13 mouse cellular contexts compared by ENCODE assay signal in the genomic region with DNA sequence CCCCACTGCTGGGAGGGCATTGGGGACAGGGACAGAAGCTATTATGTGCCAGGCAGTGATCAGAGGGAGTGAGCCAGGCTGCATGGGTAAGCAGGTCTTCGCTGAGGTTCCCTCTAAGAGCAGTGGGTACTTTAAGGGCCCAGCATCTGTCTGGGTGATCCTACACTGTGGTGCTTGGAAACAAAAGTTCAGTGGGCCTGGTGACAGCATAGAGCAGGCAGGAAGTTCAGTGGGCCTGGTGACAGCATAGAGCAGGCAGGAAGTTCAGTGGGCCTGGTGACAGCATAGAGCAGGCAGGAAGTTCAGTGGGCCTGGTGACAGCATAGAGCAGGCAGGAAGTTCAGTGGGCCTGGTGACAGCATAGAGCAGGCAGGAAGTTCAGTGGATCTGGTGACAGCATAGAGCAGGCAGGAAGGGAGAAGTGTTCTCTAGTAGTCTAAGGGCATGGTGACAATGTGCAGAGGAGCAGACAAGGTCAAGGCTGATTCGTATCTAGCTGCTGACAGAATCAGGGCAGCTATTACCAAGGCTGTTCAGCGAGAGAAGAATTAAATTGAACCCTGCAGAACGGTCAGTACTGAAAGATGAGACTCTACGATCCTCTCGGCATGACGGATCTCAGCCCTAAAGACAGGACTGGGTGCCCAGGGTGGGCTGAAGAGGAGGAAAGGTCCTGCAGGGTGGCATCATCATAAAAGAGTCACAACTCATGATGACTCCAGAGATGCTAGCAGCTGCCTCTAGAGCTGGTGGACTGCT.
DNase-seq lines count a peak whose midpoint lies in the region; ATAC-seq and TF ChIP-seq lines count a peak whose summit lies in the region.
"Had no signal": no experiment of that assay in that cellular context is flagged by ENCODE, and none has a peak within 500 bp of the region (broad histone marks: within the 10 kb centered on the region; RNA-seq: fewer than 3 reads in every experiment).

No protein-coding gene starts in this region.

- no peaks in the 10 kb centered on the region for H3K9me3 ChIP-seq in heart, embryonic 12.5 days (replicated peaks)
- no peaks in the 10 kb centered on the region for H3K9me3 ChIP-seq in lung, embryonic 16.5 days (ENCODE audit: control insufficient read depth, low read length)
- H3K9me3 ChIP-seq in lung, postnatal 0 days (ENCODE audit: low read length) = no peaks in the 10 kb centered on the region

- intact Hi-C loops in heart, adult 2 months (cut with DNase I) = no loop called here

- no peak overlapping the region for H3K4me3 ChIP-seq in heart, embryonic 12.5 days
- H3K4me3 ChIP-seq in heart, adult 2 months = no peak overlapping the region
- no peak overlapping the region for H3K4me3 ChIP-seq in lung, embryonic 16.5 days (ENCODE audit: low read length)
- no peak overlapping the region for H3K4me3 ChIP-seq in lung, postnatal 0 days (ENCODE audit: low read depth, low read length)

- H3K36me3 ChIP-seq in heart, embryonic 12.5 days = peaks cover 63% of the 10 kb centered on the region
- no peaks in the 10 kb centered on the region for H3K36me3 ChIP-seq in heart, adult 2 months (ENCODE audit: control insufficient read depth, insufficient read depth, low read length)
- H3K36me3 ChIP-seq in lung, embryonic 16.5 days (ENCODE audit: control insufficient read depth, insufficient read depth, low read length) = peaks cover 15% of the 10 kb centered on the region
- H3K36me3 ChIP-seq in lung, postnatal 0 days (ENCODE audit: insufficient read depth, low read length) = peaks cover 15% of the 10 kb centered on the region

- no peak overlapping the region for H3K4me2 ChIP-seq in heart, embryonic 12.5 days
- H3K4me2 ChIP-seq in lung, embryonic 16.5 days (ENCODE audit: low read depth, low read length) = no peak overlapping the region
- no peak overlapping the region for H3K4me2 ChIP-seq in lung, postnatal 0 days (replicated peaks; ENCODE audit: low read depth, low read length)

- peaks cover 28% of the 10 kb centered on the region for H3K4me1 ChIP-seq in heart, embryonic 12.5 days (replicated peaks)
- no peaks in the 10 kb centered on the region for H3K4me1 ChIP-seq in heart, adult 2 months (ENCODE audit: control insufficient read depth, insufficient read depth, low read length)
- no peaks in the 10 kb centered on the region for H3K4me1 ChIP-seq in lung, embryonic 16.5 days (replicated peaks; ENCODE audit: control insufficient read depth, insufficient read depth, low read length)
- H3K4me1 ChIP-seq in lung, postnatal 0 days (ENCODE audit: insufficient read depth, low read depth, low read length) = no peaks in the 10 kb centered on the region

- ATAC-seq in heart, embryonic 12.5 days (ENCODE audit: insufficient number of reproducible peaks, low FRiP score) = no peak
- no peak for ATAC-seq in lung, embryonic 16.5 days (ENCODE audit: low read depth)
- no peak for ATAC-seq in lung, postnatal 0 days
- ATAC-seq: forebrain, embryonic 16.5 days had no signal

- H3K27ac ChIP-seq in heart, embryonic 12.5 days (ENCODE audit: poor library complexity, severe bottlenecking) = peak overlapping the region; percentile 85
- H3K27ac ChIP-seq in heart, adult 2 months = no peak overlapping the region
- peak overlapping the region; percentile 52 for H3K27ac ChIP-seq in lung, embryonic 16.5 days (ENCODE audit: low read length)
- no peak overlapping the region for H3K27ac ChIP-seq in lung, postnatal 0 days (ENCODE audit: low read length)

- TF ChIP-seq CTCF in heart, adult 2 months (IDR thresholded peaks at IDR 0.05) = no peak
- TF ChIP-seq CTCF in lung, postnatal 0 days (IDR thresholded peaks at IDR 0.05) = no peak

- H3K79me2 ChIP-seq in heart, adult 2 months (replicated peaks; ENCODE audit: control insufficient read depth, insufficient read depth, low read length) = no peaks in the 10 kb centered on the region

- H3K27me3 ChIP-seq in heart, embryonic 12.5 days (replicated peaks) = no peaks in the 10 kb centered on the region
- H3K27me3 ChIP-seq in heart, adult 2 months (ENCODE audit: control insufficient read depth, insufficient read depth, low read length) = no peaks in the 10 kb centered on the region
- H3K27me3 ChIP-seq in lung, embryonic 16.5 days (ENCODE audit: control insufficient read depth, insufficient read depth, low read depth, low read length) = no peaks in the 10 kb centered on the region
- no peaks in the 10 kb centered on the region for H3K27me3 ChIP-seq in lung, postnatal 0 days (replicated peaks; ENCODE audit: insufficient read depth, low read length)

- DNase-seq in heart, adult 2 months = no peak
- no peak for DNase-seq in lung, postnatal 0 days (ENCODE audit: low spot score)
- DNase-seq in T-cell, adult 2 months (ENCODE audit: low spot score) = peak; percentile 35
- peak; percentile 44 for DNase-seq in naive thymus-derived CD4-positive, alpha-beta T cell, adult 2 months (ENCODE audit: low read depth)
- no peak for DNase-seq in gastrocnemius, postnatal 25 days
- no peak for DNase-seq in frontal cortex, postnatal 36 days (ENCODE audit: low spot score in 2 of 2)
- DNase-seq: cerebellum, adult 2 months; heart, adult 18-20 months; left cerebral cortex, postnatal 4 days; lung, postnatal 14 days had no signal

- 53% methylated on average over 7 of the region's 7 CpGs for WGBS in heart, embryonic 12.5 days
- 65% methylated on average over 7 of the region's 7 CpGs for WGBS in heart, adult 2 months
- WGBS in lung, embryonic 16.5 days = 71% methylated on average over 7 of the region's 7 CpGs
- 77% methylated on average over 7 of the region's 7 CpGs for WGBS in lung, postnatal 0 days

- H3K9ac ChIP-seq in heart, embryonic 12.5 days = no peak overlapping the region; the same call in 1 of the 2 replicates
- no peak overlapping the region for H3K9ac ChIP-seq in heart, adult 2 months (ENCODE audit: low read depth, low read length)
- no peak overlapping the region for H3K9ac ChIP-seq in lung, embryonic 16.5 days (ENCODE audit: low read length)
- H3K9ac ChIP-seq in lung, postnatal 0 days (replicated peaks; ENCODE audit: low read depth) = no peak overlapping the region

- TF ChIP-seq EP300 in heart, adult 2 months (IDR thresholded peaks at IDR 0.05; ENCODE audit: insufficient read depth, low read depth, low read length) = no peak
- TF ChIP-seq EP300 in lung, postnatal 0 days (IDR thresholded peaks at IDR 0.05) = no peak

- no peak for TF ChIP-seq POLR2A in heart, adult 2 months (IDR thresholded peaks at IDR 0.05; ENCODE audit: insufficient read depth, low read depth, low read length)

Comparison
In these comparisons a context has a peak if more than half of its experiments do, and no peak if none do; other contexts are left out.
1. H3K27ac ChIP-seq: peak in heart, embryonic 12.5 days (single experiment) and lung, embryonic 16.5 days (single experiment); none in heart, adult 2 months (single experiment) and lung, postnatal 0 days (single experiment).
2. DNase-seq: peak in T-cell, adult 2 months (single experiment) and naive thymus-derived CD4-positive, alpha-beta T cell, adult 2 months (single experiment); none in heart, adult 2 months (0 of 2), lung, postnatal 0 days (single experiment), gastrocnemius, postnatal 25 days (single experiment) and frontal cortex, postnatal 36 days (0 of 2).